Mouse (Mus musculus) forebrain, embryonic 16.5 days (tissue): ENCODE results near the gene Selenoo. TPM values are rescaled to one million over a fixed set of nuclear protein-coding genes. Genes with fewer than 3 reads are reported as not detected.
A peak's percentile ranks its signal among the peaks of the same experiment; 100 is the strongest.

Source experiments
- ATAC-seq: fragments of 200-750 bp; cut with Nextera tagmentation; 2 replicates; pipeline ENCODE4 v1.8.0; 2017; ENCODE audit warnings: mild to moderate bottlenecking, moderate library complexity
- H3K27ac ChIP-seq: fragments of 300-500 bp; sonication (generic); 2 replicates; pipeline ENCODE4 v1.5.1; 2014; ENCODE audit warnings: low read length, control low read depth
- H3K27me3 ChIP-seq: fragments of 300-500 bp; sonication (generic); replicated peaks from 2 replicates; pipeline ENCODE4 v1.6.1; 2014; ENCODE audit warnings: low read length; ENCODE audit not compliant: control insufficient read depth, insufficient read depth
- H3K36me3 ChIP-seq: fragments of 300-500 bp; sonication (generic); 2 replicates; pipeline ENCODE4 v1.6.1; 2014; ENCODE audit not compliant: control insufficient read depth, insufficient read depth
- H3K4me1 ChIP-seq: fragments of 300-500 bp; sonication (generic); replicated peaks from 2 replicates; pipeline ENCODE4 v1.6.1; 2014; ENCODE audit warnings: low read length; ENCODE audit not compliant: control insufficient read depth, insufficient read depth
- H3K4me2 ChIP-seq: fragments of 300-500 bp; sonication (generic); 2 replicates; pipeline ENCODE4 v1.6.1; 2014; ENCODE audit warnings: mild to moderate bottlenecking, low read length, control low read depth
- H3K4me3 ChIP-seq: fragments of 300-500 bp; sonication (generic); replicated peaks from 2 replicates; pipeline ENCODE4 v1.5.1; 2014; ENCODE audit warnings: mild to moderate bottlenecking, low read length, control low read depth
- H3K9ac ChIP-seq: fragments of 300-500 bp; sonication (generic); replicated peaks from 2 replicates; pipeline ENCODE4 v1.6.1; 2014; ENCODE audit warnings: low read depth, low read length, control low read depth
- H3K9me3 ChIP-seq: fragments of 300-500 bp; sonication (generic); 2 replicates; pipeline ENCODE4 v1.6.1; 2016; ENCODE audit warnings: low read length; ENCODE audit not compliant: control insufficient read depth
- WGBS: fragments of 180-500 bp; shearing (Covaris S2); extraction: QIAGEN DNeasy Blood & Tissue Kit; methylation state at CpG from one replicate; pipeline ENCODE4 v1.1.7; 2014; 5-methylcytosine and 5-hydroxymethylcytosine counted together
- polyA plus RNA-seq: library from polyadenylated mRNA; unstranded; fragments of >200 nt; fragmentation: Nextera tagmentation; extraction: Ambion mirVana; gene quantifications from 2 replicates; pipeline ENCODE4 v1.2.1, GENCODE M21; 2015

Gene Selenoo
- polyA plus RNA-seq, 1 experiment from 2014 or later: 24.2 TPM

DNA sequence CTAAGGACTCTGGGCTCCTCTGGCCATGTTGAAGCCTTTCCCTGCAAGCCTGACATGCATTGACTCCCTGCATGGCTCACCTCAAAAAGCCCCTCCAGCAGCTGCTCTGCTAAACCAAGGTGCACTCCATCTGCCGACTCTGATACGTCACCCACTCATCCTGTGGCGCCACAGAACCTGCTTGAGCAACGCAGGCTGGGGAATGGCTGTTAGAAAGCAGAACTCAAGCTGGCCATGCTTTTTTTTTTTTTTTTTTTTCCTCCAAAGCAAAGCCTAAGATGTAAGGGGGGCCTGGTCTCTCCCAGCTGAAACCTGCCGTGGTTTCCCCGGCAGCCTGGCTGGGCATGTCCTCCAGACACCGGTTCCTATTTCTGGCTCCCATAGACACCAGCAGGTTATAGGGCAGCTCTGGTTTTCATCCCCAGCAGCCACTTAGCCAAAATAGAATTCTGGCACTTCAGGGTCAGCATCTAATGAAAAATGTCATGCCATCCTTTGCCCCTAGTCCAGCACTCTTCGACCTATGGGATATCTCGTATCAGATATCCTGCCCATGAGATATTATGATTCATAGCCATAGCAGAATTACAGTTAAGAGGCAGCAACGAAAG, 14.8 kb upstream of the Selenoo start:
- H3K36me3 ChIP-seq: peaks cover 3% of the 10 kb centered on the region; the same call in 1 of the 2 replicates
- H3K4me3 ChIP-seq: no peak overlapping the region
- no peak overlapping the region for H3K27ac ChIP-seq
- no peaks in the 10 kb centered on the region for H3K9me3 ChIP-seq
- ATAC-seq: no peak
- no peak overlapping the region for H3K9ac ChIP-seq
- 82% methylated on average over 10 of the region's 10 CpGs for WGBS
- no peak overlapping the region for H3K4me2 ChIP-seq
- H3K4me1 ChIP-seq: peaks cover 32% of the 10 kb centered on the region
- H3K27me3 ChIP-seq: no peaks in the 10 kb centered on the region

- Histone ChIP-seq H3K4me1 (peaks cover 32% of the 10 kb centered on the region), H3K36me3 (peaks cover 3% of the 10 kb centered on the region; the same call in 1 of the 2 replicates), H3K9me3 (no peaks in the 10 kb centered on the region), H3K27ac (peak within 1 kb of the TSS; percentile 76), H3K4me2 (peak within 1 kb of the TSS; percentile 91), H3K9ac (peak within 1 kb of the TSS; percentile 91), H3K27me3 (no peaks in the 10 kb centered on the region), H3K4me3 (peak within 1 kb of the TSS; percentile 84)
- ATAC-seq: peak; percentile 13
- WGBS: 19% methylated on average over 11 of the region's 11 CpGs
Observed at GRCm38 (mm10) chr15:89074613-89075477, 14.0 kb upstream of the Selenoo start, which contains the start of gene Trabd. Trabd (plus strand) TSS chr15:89075124.

DNA sequence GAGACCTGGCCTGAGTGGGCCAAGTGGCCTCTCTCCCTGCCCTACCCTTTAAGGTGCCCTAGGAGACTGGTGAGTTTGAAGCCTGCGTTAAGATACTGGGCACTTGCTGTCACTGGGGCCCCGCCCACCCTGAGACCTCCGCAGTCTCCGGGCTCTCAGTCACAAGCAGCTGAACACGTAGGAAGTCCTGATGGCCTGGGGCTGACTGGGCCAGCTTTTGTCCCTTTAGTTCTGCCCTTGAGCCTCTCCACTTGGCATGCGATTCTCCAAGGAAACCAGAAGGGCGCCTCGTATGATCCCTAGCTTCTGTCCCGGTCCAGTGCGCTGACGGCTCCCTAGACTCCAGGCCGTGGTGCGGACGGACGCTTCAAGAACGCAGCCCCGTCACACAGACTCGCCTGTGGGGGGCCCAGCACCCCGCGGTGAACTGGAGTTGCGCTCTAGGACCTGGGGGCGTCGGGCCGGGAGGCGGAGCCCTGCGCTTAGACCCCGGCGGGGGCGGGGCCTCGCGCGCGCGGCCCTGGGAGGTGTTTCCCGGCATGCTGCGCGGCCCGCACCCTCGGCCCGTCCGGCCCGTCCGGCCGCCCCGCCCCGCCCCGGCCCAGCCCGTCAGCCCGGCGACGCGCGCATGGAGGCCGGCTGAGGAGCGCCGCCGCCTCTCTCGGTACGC, 13.3 kb upstream of the Selenoo start:
- Histone ChIP-seq H3K27me3 (no peaks in the 10 kb centered on the region), H3K36me3 (no peaks in the 10 kb centered on the region), H3K9ac (peak overlapping the region; percentile 91), H3K27ac (peak overlapping the region; percentile 76), H3K9me3 (no peaks in the 10 kb centered on the region), H3K4me2 (peak overlapping the region; percentile 91), H3K4me3 (peak overlapping the region; percentile 84), H3K4me1 (peaks cover 32% of the 10 kb centered on the region)
- under 1% methylated on average over 54 of the region's 59 CpGs for WGBS
- peak; percentile 92 for ATAC-seq

- H3K4me3 ChIP-seq: peak overlapping the region; percentile 84
- H3K9ac ChIP-seq: peak overlapping the region; percentile 91
- peak overlapping the region; percentile 65 for H3K27ac ChIP-seq
- H3K4me2 ChIP-seq: peak overlapping the region; percentile 91
- no peaks in the 10 kb centered on the region; the same call in 1 of the 2 replicates for H3K36me3 ChIP-seq
- no peaks in the 10 kb centered on the region for H3K27me3 ChIP-seq
- H3K9me3 ChIP-seq: no peaks in the 10 kb centered on the region
- under 1% methylated on average over 31 of the region's 39 CpGs for WGBS
- ATAC-seq: no peak
- H3K4me1 ChIP-seq: peaks cover 32% of the 10 kb centered on the region
Observed at GRCm38 (mm10) chr15:89076156-89076731, 12.6 kb upstream of the Selenoo start.

- Histone ChIP-seq H3K27me3 (no peaks in the 10 kb centered on the region), H3K9ac (no peak overlapping the region), H3K4me2 (no peak overlapping the region), H3K36me3 (no peaks in the 10 kb centered on the region; the same call in none of the 2 replicates), H3K27ac (no peak overlapping the region), H3K4me3 (no peak overlapping the region), H3K4me1 (peaks cover 32% of the 10 kb centered on the region), H3K9me3 (no peaks in the 10 kb centered on the region)
- ATAC-seq: no peak
- 77% methylated on average over 9 of the region's 9 CpGs for WGBS
Observed at GRCm38 (mm10) chr15:89078208-89078836, 10.6 kb upstream of the Selenoo start.

GRCm38 (mm10) chr15:89083906-89084305, 5.0 kb upstream of the Selenoo start:
- Histone ChIP-seq H3K4me2 (no peak overlapping the region), H3K27me3 (no peaks in the 10 kb centered on the region), H3K4me1 (peaks cover 8% of the 10 kb centered on the region), H3K27ac (no peak overlapping the region), H3K4me3 (no peak overlapping the region), H3K36me3 (peaks cover 17% of the 10 kb centered on the region), H3K9ac (no peak overlapping the region), H3K9me3 (no peaks in the 10 kb centered on the region)
- no peak for ATAC-seq
- 88% methylated on average over 1 of the region's 1 CpGs for WGBS

- Histone ChIP-seq H3K9me3 (no peaks in the 10 kb centered on the region), H3K36me3 (peaks cover 17% of the 10 kb centered on the region), H3K27ac (no peak overlapping the region), H3K4me2 (no peak overlapping the region), H3K9ac (no peak overlapping the region), H3K4me3 (no peak overlapping the region), H3K4me1 (peaks cover 10% of the 10 kb centered on the region), H3K27me3 (no peaks in the 10 kb centered on the region)
- ATAC-seq: no peak
- WGBS: 89% methylated on average over 2 of the region's 2 CpGs
Observed at GRCm38 (mm10) chr15:89084826-89085225, 4.1 kb upstream of the Selenoo start.

GRCm38 (mm10) chr15:89089248-89090051, 566 bp downstream of the Selenoo start:
- Histone ChIP-seq H3K4me2 (peak overlapping the region; percentile 97), H3K36me3 (peaks cover 31% of the 10 kb centered on the region), H3K27me3 (no peaks in the 10 kb centered on the region), H3K9me3 (no peaks in the 10 kb centered on the region), H3K9ac (peak overlapping the region; percentile 93), H3K4me1 (peaks cover 18% of the 10 kb centered on the region), H3K27ac (peak overlapping the region; percentile 61), H3K4me3 (peak overlapping the region; percentile 89)
- WGBS: 2% methylated on average over 67 of the region's 68 CpGs
- peak; percentile 61 for ATAC-seq
